Mouse (Mus musculus): ENCODE data around the gene B230217C12Rik. TPM values are rescaled to one million over a fixed set of nuclear protein-coding genes. Genes with fewer than 3 reads are reported as not detected.
"Not testable (repeated sequence)": the region's sequence is repeated elsewhere in the genome, so short reads cannot be mapped to it uniquely, and the experiment has no call there.

The B230217C12Rik gene
- polyA plus RNA-seq, 1 experiment from 2014 or later = 6.8 TPM

- DNase-seq = no peak
- WGBS = 74% methylated on average over 6 of the region's 6 CpGs
- Histone ChIP-seq H3K4me1 (ENCODE audit: insufficient read depth) (no peaks in the 10 kb centered on the region), H3K27me3 (ENCODE audit: insufficient read depth, low read length) (no peaks in the 10 kb centered on the region), H3K27ac (ENCODE audit: low read depth) (0 out of 2 replicates have a peak overlapping the region, but pooled peaks have one; percentile 15), H3K36me3 (ENCODE audit: insufficient read depth) (peaks cover 90% of the 10 kb centered on the region), H3K9me3 (ENCODE audit: low read depth, low read length) (no peaks in the 10 kb centered on the region), H3K4me2 (no peak overlapping the region), H3K9ac (no peak overlapping the region), H3K4me3 (ENCODE audit: low read depth, low read length) (no peak overlapping the region)
- no peak for TF ChIP-seq CTCF (IDR thresholded peaks at IDR 0.05; ENCODE audit: low read depth)
- no peak for ATAC-seq (ENCODE audit: insufficient read depth)
These were observed 10.1 kb upstream of the B230217C12Rik start for GRCm38 (mm10) chr11:97830501-97830900.

- Histone ChIP-seq H3K4me3 (ENCODE audit: low read depth, low read length) (no peak overlapping the region), H3K4me1 (ENCODE audit: insufficient read depth) (no peaks in the 10 kb centered on the region), H3K9me3 (ENCODE audit: low read depth, low read length) (no peaks in the 10 kb centered on the region), H3K27me3 (ENCODE audit: insufficient read depth, low read length) (no peaks in the 10 kb centered on the region), H3K36me3 (ENCODE audit: insufficient read depth) (peaks cover 90% of the 10 kb centered on the region), H3K27ac (ENCODE audit: low read depth) (no peak overlapping the region), H3K9ac (no peak overlapping the region), H3K4me2 (no peak overlapping the region)
- DNase-seq (no peak), ATAC-seq (ENCODE audit: insufficient read depth) (no peak)
- 78% methylated on average over 11 of the region's 11 CpGs for WGBS
- TF ChIP-seq CTCF (IDR thresholded peaks at IDR 0.05; ENCODE audit: low read depth) = no peak
These were observed 8.6 kb upstream of the B230217C12Rik start for GRCm38 (mm10) chr11:97832001-97832400.

- H3K36me3 ChIP-seq (ENCODE audit: insufficient read depth) = peaks cover 89% of the 10 kb centered on the region
- no peak for DNase-seq
- H3K4me1 ChIP-seq (ENCODE audit: insufficient read depth) = no peaks in the 10 kb centered on the region
- no peaks in the 10 kb centered on the region for H3K27me3 ChIP-seq (ENCODE audit: insufficient read depth, low read length)
- H3K9me3 ChIP-seq (ENCODE audit: low read depth, low read length) = no peaks in the 10 kb centered on the region
- no peak for ATAC-seq (ENCODE audit: insufficient read depth)
- TF ChIP-seq CTCF (IDR thresholded peaks at IDR 0.05; ENCODE audit: low read depth) = no peak
- H3K27ac ChIP-seq (ENCODE audit: low read depth) = no peak overlapping the region
- no peak overlapping the region for H3K4me3 ChIP-seq (ENCODE audit: low read depth, low read length)
- H3K4me2 ChIP-seq = no peak overlapping the region
- H3K9ac ChIP-seq = no peak overlapping the region
- WGBS = 65% methylated on average over 15 of the region's 15 CpGs
These were observed 7.2 kb upstream of the B230217C12Rik start for GRCm38 (mm10) chr11:97833352-97833751.

GRCm38 (mm10) chr11:97836541-97836940 lies 4.0 kb upstream of the B230217C12Rik start:
- peaks cover 73% of the 10 kb centered on the region for H3K36me3 ChIP-seq (ENCODE audit: insufficient read depth)

GRCm38 (mm10) chr11:97837051-97837450 lies 3.5 kb upstream of the B230217C12Rik start:
- not testable (repeated sequence) for H3K9me3 ChIP-seq (ENCODE audit: low read depth, low read length); ATAC-seq (ENCODE audit: insufficient read depth); H3K9ac ChIP-seq; H3K4me1 ChIP-seq (ENCODE audit: insufficient read depth); H3K27me3 ChIP-seq (ENCODE audit: insufficient read depth, low read length); H3K27ac ChIP-seq (ENCODE audit: low read depth); H3K4me3 ChIP-seq (ENCODE audit: low read depth, low read length); DNase-seq; H3K4me2 ChIP-seq
- 69% methylated on average over 9 of the region's 9 CpGs for WGBS
- H3K36me3 ChIP-seq (ENCODE audit: insufficient read depth) = peaks cover 68% of the 10 kb centered on the region

More at GRCm38 (mm10) chr11:97836541-97836940, 4.0 kb upstream of the B230217C12Rik start:
- WGBS = 46% methylated on average over 8 of the region's 8 CpGs
- no peak overlapping the region for H3K4me3 ChIP-seq (ENCODE audit: low read depth, low read length)
- no peak overlapping the region for H3K27ac ChIP-seq (ENCODE audit: low read depth)
- no peak for DNase-seq
- no peak overlapping the region for H3K9ac ChIP-seq
- TF ChIP-seq CTCF (IDR thresholded peaks at IDR 0.05; ENCODE audit: low read depth) = no peak
- no peaks in the 10 kb centered on the region for H3K4me1 ChIP-seq (ENCODE audit: insufficient read depth)
- ATAC-seq (ENCODE audit: insufficient read depth) = no peak
- H3K9me3 ChIP-seq (ENCODE audit: low read depth, low read length) = no peaks in the 10 kb centered on the region
- H3K4me2 ChIP-seq = no peak overlapping the region
- H3K27me3 ChIP-seq (ENCODE audit: insufficient read depth, low read length) = no peaks in the 10 kb centered on the region

- WGBS = 70% methylated on average over 7 of the region's 7 CpGs
- no peak for TF ChIP-seq CTCF (IDR thresholded peaks at IDR 0.05; ENCODE audit: low read depth)
- H3K4me1 ChIP-seq (ENCODE audit: insufficient read depth) = no peaks in the 10 kb centered on the region
- H3K27ac ChIP-seq (ENCODE audit: low read depth) = no peak overlapping the region
- no peak overlapping the region for H3K4me3 ChIP-seq (ENCODE audit: low read depth, low read length)
- H3K36me3 ChIP-seq (ENCODE audit: insufficient read depth) = peaks cover 62% of the 10 kb centered on the region
- no peak for ATAC-seq (ENCODE audit: insufficient read depth)
- DNase-seq = no peak
- no peak overlapping the region for H3K9ac ChIP-seq
- H3K9me3 ChIP-seq (ENCODE audit: low read depth, low read length) = no peaks in the 10 kb centered on the region
- no peak overlapping the region for H3K4me2 ChIP-seq
- H3K27me3 ChIP-seq (ENCODE audit: insufficient read depth, low read length) = no peaks in the 10 kb centered on the region
These were observed 2.9 kb upstream of the B230217C12Rik start for GRCm38 (mm10) chr11:97837641-97838149.

- ATAC-seq (ENCODE audit: insufficient read depth) (no peak), DNase-seq (no peak)
- no peak overlapping the region for H3K4me3 ChIP-seq (ENCODE audit: low read depth, low read length)
- no peak overlapping the region for H3K9ac ChIP-seq
- no peak overlapping the region for H3K4me2 ChIP-seq
- no peak for TF ChIP-seq CTCF (IDR thresholded peaks at IDR 0.05; ENCODE audit: low read depth)
- peak overlapping the region; percentile 58; the same call in 1 of the 2 replicates for H3K27ac ChIP-seq (ENCODE audit: low read depth)
- H3K4me1 ChIP-seq (ENCODE audit: insufficient read depth) = no peaks in the 10 kb centered on the region
- no peaks in the 10 kb centered on the region for H3K27me3 ChIP-seq (ENCODE audit: insufficient read depth, low read length)
- no peaks in the 10 kb centered on the region for H3K9me3 ChIP-seq (ENCODE audit: low read depth, low read length)
- 40% methylated on average over 10 of the region's 10 CpGs for WGBS
- peaks cover 50% of the 10 kb centered on the region for H3K36me3 ChIP-seq (ENCODE audit: insufficient read depth)
These were observed 1.7 kb upstream of the B230217C12Rik start for GRCm38 (mm10) chr11:97838779-97839440.

All from lung, embryonic 14.5 days (tissue).